Mouse (Mus musculus) cortical plate, adult 2 months (tissue): ENCODE data around the gene Cyfip1.

Source experiments
- CTCF ChIP-seq: fragments of 200-500 bp; IDR thresholded peaks from 2 replicates; pipeline ENCODE4 v1.5.1; 2011; ENCODE audit warnings: mild to moderate bottlenecking, control low read depth, low read length; ENCODE audit not compliant: insufficient read depth; ENCODE audit errors: extremely low read depth
- POLR2A ChIP-seq: fragments of 200-500 bp; IDR thresholded peaks from 2 replicates; pipeline ENCODE4 v1.6.1; 2011; ENCODE audit warnings: mild to moderate bottlenecking, low read length, control low read depth; ENCODE audit not compliant: insufficient read depth; ENCODE audit errors: extremely low read depth

- TF ChIP-seq CTCF, result no peak
- TF ChIP-seq POLR2A, result no peak
Measured at GRCm38 (mm10) chr7:55974429-55974828, 132.9 kb downstream of the Cyfip1 start.
